Mouse (Mus musculus): Measurements from ENCODE around the gene Mpp3. TPM values are rescaled to one million over a fixed set of nuclear protein-coding genes. Genes with fewer than 3 reads are reported as not detected.

The Mpp3 gene
- polyA plus RNA-seq, 1 experiment from 2014 or later, result 3.2 TPM

DNA sequence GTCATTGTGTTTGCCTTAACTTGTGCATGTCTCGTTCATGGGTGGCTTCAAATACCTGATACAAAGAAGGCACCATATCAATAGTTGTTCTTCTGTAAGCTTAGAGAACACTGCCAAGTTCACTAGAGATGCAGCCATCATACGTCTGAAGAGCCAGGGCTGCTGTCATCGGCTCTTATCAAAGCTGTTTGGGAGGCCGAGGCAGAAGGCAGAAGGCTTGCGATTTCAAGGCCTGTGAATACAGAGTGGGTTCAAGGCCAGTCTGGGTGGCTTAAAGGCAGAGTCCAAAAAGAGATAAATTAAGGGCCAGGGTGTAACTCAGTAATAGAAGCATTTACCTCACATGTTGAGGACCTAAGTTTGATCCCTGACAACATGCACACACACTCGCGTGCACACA lies 8.1 kb upstream of the Mpp3 start:
- Histone ChIP-seq H3K36me3 (ENCODE audit: control insufficient read depth, insufficient read depth, low read length) (no peaks in the 10 kb centered on the region), H3K27ac (ENCODE audit: low read depth, low read length) (no peak overlapping the region), H3K4me1 (replicated peaks; ENCODE audit: control insufficient read depth, insufficient read depth, low read length) (no peaks in the 10 kb centered on the region), H3K4me3 (ENCODE audit: low read depth, low read length) (no peak overlapping the region), H3K27me3 (replicated peaks; ENCODE audit: control insufficient read depth, insufficient read depth, low read length) (no peaks in the 10 kb centered on the region), H3K9me3 (ENCODE audit: control insufficient read depth, low read length) (no peaks in the 10 kb centered on the region), H3K4me2 (no peak overlapping the region), H3K9ac (ENCODE audit: low read depth, low read length) (no peak overlapping the region)
- DNase-seq (ENCODE audit: low spot score), result no peak
- ATAC-seq (replicated peaks; ENCODE audit: low FRiP score), result no peak
- WGBS, result 72% methylated on average over 7 of the region's 7 CpGs

DNA sequence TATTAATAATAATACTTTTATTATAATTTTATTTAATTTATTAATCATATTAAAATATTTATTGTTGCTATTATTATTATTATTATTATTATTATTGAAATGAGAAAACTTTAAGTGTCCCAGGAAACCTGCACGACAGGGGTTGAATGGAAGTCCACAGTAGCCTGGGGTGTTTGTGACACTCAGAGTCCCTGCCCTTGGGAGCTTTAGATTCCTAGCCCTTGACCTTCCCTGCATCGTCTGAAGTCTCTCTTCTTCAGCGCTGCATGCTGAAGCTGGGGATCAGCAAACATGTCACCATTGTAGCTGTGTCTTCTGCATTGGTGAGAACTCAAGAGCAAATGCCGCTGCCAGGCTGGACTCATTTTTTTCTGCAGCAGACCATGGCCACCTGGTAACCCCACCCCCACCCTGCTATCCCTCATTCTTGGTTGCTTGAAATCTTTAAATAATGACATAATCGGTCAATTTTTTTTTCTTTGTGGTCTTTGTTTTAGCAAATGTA lies 7.2 kb upstream of the Mpp3 start:
- 82% methylated on average over 5 of the region's 5 CpGs for WGBS
- ATAC-seq (replicated peaks; ENCODE audit: low FRiP score), result no peak

DNA sequence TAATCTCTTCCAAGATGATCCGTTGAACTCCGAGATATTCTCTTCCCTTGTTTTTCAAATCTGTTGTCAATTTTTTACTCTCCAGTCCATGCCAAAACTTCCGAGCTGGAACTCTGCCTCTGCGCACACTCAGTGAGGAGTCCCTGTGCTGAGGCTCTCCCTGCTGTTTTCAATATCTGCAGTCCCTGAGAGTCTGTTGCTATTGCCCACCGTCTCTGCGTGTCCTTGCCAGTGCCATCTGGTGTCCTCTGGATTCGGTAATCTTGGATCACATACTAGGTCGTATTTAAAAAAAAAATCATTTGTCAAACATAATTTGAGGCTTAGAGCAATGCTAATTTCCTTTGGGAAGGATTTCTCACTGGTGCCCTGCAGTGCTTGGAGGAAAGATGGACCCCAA lies 6.6 kb upstream of the Mpp3 start:
- H3K9ac ChIP-seq (ENCODE audit: low read depth, low read length), result no peak overlapping the region
- H3K4me3 ChIP-seq (ENCODE audit: low read depth, low read length), result no peak overlapping the region
- no peaks in the 10 kb centered on the region for H3K9me3 ChIP-seq (ENCODE audit: control insufficient read depth, low read length)
- H3K27me3 ChIP-seq (replicated peaks; ENCODE audit: control insufficient read depth, insufficient read depth, low read length), result 0 out of 2 replicates have a peak, but pooled peaks cover 4% of the 10 kb centered on the region
- no peak overlapping the region for H3K4me2 ChIP-seq
- ATAC-seq (replicated peaks; ENCODE audit: low FRiP score), result no peak
- no peaks in the 10 kb centered on the region for H3K4me1 ChIP-seq (replicated peaks; ENCODE audit: control insufficient read depth, insufficient read depth, low read length)
- no peak overlapping the region for H3K27ac ChIP-seq (ENCODE audit: low read depth, low read length)
- WGBS, result 75% methylated on average over 8 of the region's 8 CpGs
- no peaks in the 10 kb centered on the region for H3K36me3 ChIP-seq (ENCODE audit: control insufficient read depth, insufficient read depth, low read length)
- no peak for DNase-seq (ENCODE audit: low spot score)

More for the DNA sequence above, 7.2 kb upstream of the Mpp3 start:
- Histone ChIP-seq H3K4me1 (replicated peaks; ENCODE audit: control insufficient read depth, insufficient read depth, low read length) (no peaks in the 10 kb centered on the region), H3K9me3 (ENCODE audit: control insufficient read depth, low read length) (no peaks in the 10 kb centered on the region), H3K9ac (ENCODE audit: low read depth, low read length) (no peak overlapping the region), H3K27me3 (replicated peaks; ENCODE audit: control insufficient read depth, insufficient read depth, low read length) (0 out of 2 replicates have a peak, but pooled peaks cover 4% of the 10 kb centered on the region), H3K27ac (ENCODE audit: low read depth, low read length) (no peak overlapping the region), H3K4me2 (no peak overlapping the region), H3K4me3 (ENCODE audit: low read depth, low read length) (no peak overlapping the region), H3K36me3 (ENCODE audit: control insufficient read depth, insufficient read depth, low read length) (no peaks in the 10 kb centered on the region)
- no peak for DNase-seq (ENCODE audit: low spot score)

DNA sequence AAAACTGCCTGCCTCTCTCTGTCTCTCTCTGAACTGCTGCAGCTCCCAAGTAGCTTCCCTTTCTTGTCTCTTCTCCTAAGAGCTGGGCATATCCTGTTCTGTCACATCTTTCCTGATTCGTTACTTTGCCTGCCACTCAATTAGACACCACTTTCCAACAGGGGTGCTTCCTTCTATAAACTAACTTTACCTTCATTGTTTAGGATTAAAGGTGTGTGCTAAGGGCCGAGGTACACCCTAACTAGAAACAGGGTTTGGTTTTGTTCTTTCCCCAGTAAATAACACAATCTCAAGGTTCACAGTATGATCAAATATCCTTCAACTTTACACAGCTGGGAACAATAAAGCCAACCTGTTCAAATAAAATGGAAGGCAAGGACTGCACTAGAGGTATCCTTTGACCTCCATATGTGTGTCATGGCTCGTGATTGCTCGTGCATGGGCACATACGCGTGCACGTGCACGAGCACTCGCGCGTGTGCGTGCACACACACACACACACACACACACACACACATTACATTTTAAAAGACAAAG lies 4.9 kb upstream of the Mpp3 start:
- 87% methylated on average over 12 of the region's 12 CpGs for WGBS
- DNase-seq (ENCODE audit: low spot score) (no peak), ATAC-seq (replicated peaks; ENCODE audit: low FRiP score) (no peak)
- Histone ChIP-seq H3K27ac (ENCODE audit: low read depth, low read length) (no peak overlapping the region), H3K27me3 (replicated peaks; ENCODE audit: control insufficient read depth, insufficient read depth, low read length) (peaks cover 7% of the 10 kb centered on the region; the same call in 1 of the 2 replicates), H3K36me3 (ENCODE audit: control insufficient read depth, insufficient read depth, low read length) (no peaks in the 10 kb centered on the region), H3K4me2 (no peak overlapping the region), H3K9me3 (ENCODE audit: control insufficient read depth, low read length) (no peaks in the 10 kb centered on the region), H3K4me1 (replicated peaks; ENCODE audit: control insufficient read depth, insufficient read depth, low read length) (peaks cover 5% of the 10 kb centered on the region; the same call in 1 of the 2 replicates), H3K9ac (ENCODE audit: low read depth, low read length) (no peak overlapping the region), H3K4me3 (ENCODE audit: low read depth, low read length) (no peak overlapping the region)

DNA sequence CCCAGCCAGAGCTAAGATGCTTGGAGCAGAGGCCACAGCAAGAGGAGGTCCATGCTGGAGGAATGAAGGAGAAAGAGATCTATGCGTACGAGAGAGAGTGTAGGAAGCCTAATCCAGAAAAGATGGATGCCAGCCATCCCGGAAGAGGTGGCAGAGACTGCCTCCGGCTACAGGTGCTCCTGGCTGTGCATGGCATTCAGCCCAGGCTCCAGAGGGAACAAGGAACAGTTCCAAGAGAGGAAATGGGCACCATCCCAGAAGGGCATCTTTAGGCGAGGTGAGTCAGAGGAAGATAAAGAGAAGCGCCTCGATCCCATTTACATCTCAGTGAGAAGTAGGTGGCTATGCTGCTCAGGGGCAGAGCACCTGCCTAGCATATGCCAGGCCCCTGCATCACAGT lies 2.9 kb upstream of the Mpp3 start:
- H3K36me3 ChIP-seq (ENCODE audit: control insufficient read depth, insufficient read depth, low read length), result no peaks in the 10 kb centered on the region
- no peak overlapping the region for H3K4me2 ChIP-seq
- no peak overlapping the region for H3K9ac ChIP-seq (ENCODE audit: low read depth, low read length)
- H3K4me1 ChIP-seq (replicated peaks; ENCODE audit: control insufficient read depth, insufficient read depth, low read length), result peaks cover 12% of the 10 kb centered on the region
- no peaks in the 10 kb centered on the region for H3K9me3 ChIP-seq (ENCODE audit: control insufficient read depth, low read length)
- peaks cover 27% of the 10 kb centered on the region for H3K27me3 ChIP-seq (replicated peaks; ENCODE audit: control insufficient read depth, insufficient read depth, low read length)
- H3K4me3 ChIP-seq (ENCODE audit: low read depth, low read length), result no peak overlapping the region
- DNase-seq (ENCODE audit: low spot score) (no peak), ATAC-seq (replicated peaks; ENCODE audit: low FRiP score) (no peak)
- H3K27ac ChIP-seq (ENCODE audit: low read depth, low read length), result no peak overlapping the region
- WGBS, result 76% methylated on average over 7 of the region's 7 CpGs

DNA sequence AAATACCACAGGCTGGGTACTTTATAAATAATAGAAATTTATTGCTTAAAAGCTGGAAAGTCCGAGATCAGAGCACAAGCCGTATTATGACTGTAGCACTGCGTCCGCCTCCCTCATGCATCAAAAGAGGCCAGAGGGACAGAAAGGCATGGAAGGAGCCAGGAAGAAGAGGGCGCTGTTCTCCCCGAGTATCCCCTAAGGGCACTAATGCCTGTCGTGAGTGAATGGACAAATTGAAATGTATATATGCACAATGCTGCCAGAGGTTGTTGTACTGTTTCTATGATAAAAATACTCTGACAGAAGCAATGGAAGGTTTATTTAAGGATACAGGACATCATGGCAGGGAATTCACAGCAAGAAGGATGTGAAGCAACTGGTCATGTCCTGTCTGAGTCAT lies 1.7 kb upstream of the Mpp3 start:
- H3K4me3 ChIP-seq (ENCODE audit: low read depth, low read length), result no peak overlapping the region
- H3K36me3 ChIP-seq (ENCODE audit: control insufficient read depth, insufficient read depth, low read length), result no peaks in the 10 kb centered on the region
- WGBS, result 46% methylated on average over 7 of the region's 7 CpGs
- no peak overlapping the region for H3K9ac ChIP-seq (ENCODE audit: low read depth, low read length)
- no peak for ATAC-seq (replicated peaks; ENCODE audit: low FRiP score)
- no peak overlapping the region for H3K27ac ChIP-seq (ENCODE audit: low read depth, low read length)
- peaks cover 12% of the 10 kb centered on the region for H3K4me1 ChIP-seq (replicated peaks; ENCODE audit: control insufficient read depth, insufficient read depth, low read length)
- no peak overlapping the region for H3K4me2 ChIP-seq
- peaks cover 39% of the 10 kb centered on the region for H3K27me3 ChIP-seq (replicated peaks; ENCODE audit: control insufficient read depth, insufficient read depth, low read length)
- no peak for DNase-seq (ENCODE audit: low spot score)
- H3K9me3 ChIP-seq (ENCODE audit: control insufficient read depth, low read length), result no peaks in the 10 kb centered on the region

DNA sequence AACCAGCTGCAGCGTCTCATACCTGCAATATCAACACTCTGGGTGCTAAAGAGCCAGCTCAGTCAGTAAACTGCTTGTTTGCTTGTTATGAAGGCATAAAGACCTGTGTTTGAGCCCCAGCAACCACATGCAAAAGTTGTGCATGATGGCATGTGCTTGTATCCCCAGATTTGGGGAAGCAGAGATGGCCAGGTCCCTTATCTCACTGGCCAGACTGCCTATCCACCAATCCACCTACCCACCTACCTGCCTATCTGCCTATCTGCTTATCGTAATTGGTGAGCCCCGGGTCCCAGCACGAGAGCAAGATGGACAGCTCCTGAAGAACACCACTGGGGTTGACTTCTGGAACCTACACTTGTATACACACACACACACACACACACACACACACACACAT lies 1.0 kb upstream of the Mpp3 start:
- DNase-seq (ENCODE audit: low spot score), result no peak
- H3K27me3 ChIP-seq (replicated peaks; ENCODE audit: control insufficient read depth, insufficient read depth, low read length), result peaks cover 39% of the 10 kb centered on the region
- 44% methylated on average over 4 of the region's 4 CpGs for WGBS

DNA sequence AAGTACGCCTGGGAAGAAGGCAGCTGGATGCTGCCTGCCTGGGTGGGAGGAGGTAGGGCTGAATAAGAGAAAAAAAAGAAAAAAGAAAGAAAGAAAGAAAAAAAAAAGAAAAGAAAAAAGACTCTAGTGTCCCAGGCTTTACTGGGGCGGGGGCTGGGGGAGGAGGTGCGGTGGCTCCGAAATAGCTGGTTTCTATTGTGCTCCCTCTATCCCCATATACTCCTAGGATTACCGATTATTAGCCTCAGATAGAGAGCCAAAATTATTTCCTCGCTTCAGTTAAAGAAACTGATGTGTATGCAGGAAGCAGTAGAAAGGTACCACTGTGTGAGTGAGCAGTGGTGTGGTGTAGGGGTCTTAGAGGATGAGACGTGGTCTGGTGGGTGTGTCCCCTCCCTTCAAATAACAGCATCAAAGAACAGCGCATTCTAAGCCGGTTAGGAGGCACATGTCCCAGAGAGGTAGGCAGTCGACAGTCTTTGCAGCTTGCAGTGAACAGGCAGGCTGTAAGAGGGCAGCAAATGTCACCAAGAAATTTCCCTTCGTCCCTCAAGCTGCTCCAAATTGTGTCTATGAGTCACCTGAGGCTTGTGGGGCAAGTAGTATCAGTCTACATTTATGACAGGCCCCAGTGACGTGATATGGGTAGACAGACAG lies 772 bp downstream of the Mpp3 start:
- peak overlapping the region; percentile 60 for H3K4me3 ChIP-seq (ENCODE audit: low read depth, low read length)
- peaks cover 49% of the 10 kb centered on the region for H3K27me3 ChIP-seq (replicated peaks; ENCODE audit: control insufficient read depth, insufficient read depth, low read length)
- ATAC-seq (replicated peaks; ENCODE audit: low FRiP score), result no peak
- WGBS, result 12% methylated on average over 12 of the region's 12 CpGs
- no peaks in the 10 kb centered on the region for H3K36me3 ChIP-seq (ENCODE audit: control insufficient read depth, insufficient read depth, low read length)
- peak overlapping the region; percentile 85 for H3K4me2 ChIP-seq
- H3K27ac ChIP-seq (ENCODE audit: low read depth, low read length), result no peak overlapping the region
- H3K4me1 ChIP-seq (replicated peaks; ENCODE audit: control insufficient read depth, insufficient read depth, low read length), result peaks cover 12% of the 10 kb centered on the region
- no peak for DNase-seq (ENCODE audit: low spot score)
- H3K9me3 ChIP-seq (ENCODE audit: control insufficient read depth, low read length), result no peaks in the 10 kb centered on the region
- H3K9ac ChIP-seq (ENCODE audit: low read depth, low read length), result peak overlapping the region; percentile 54; the same call in 1 of the 2 replicates

More for the DNA sequence above, 1.0 kb upstream of the Mpp3 start:
- Histone ChIP-seq H3K9ac (ENCODE audit: low read depth, low read length) (no peak overlapping the region), H3K4me3 (ENCODE audit: low read depth, low read length) (no peak overlapping the region), H3K36me3 (ENCODE audit: control insufficient read depth, insufficient read depth, low read length) (no peaks in the 10 kb centered on the region), H3K4me1 (replicated peaks; ENCODE audit: control insufficient read depth, insufficient read depth, low read length) (peaks cover 12% of the 10 kb centered on the region), H3K27ac (ENCODE audit: low read depth, low read length) (no peak overlapping the region), H3K9me3 (ENCODE audit: control insufficient read depth, low read length) (no peaks in the 10 kb centered on the region), H3K4me2 (no peak overlapping the region)
- no peak for ATAC-seq (replicated peaks; ENCODE audit: low FRiP score)

Data from liver, embryonic 11.5 days (tissue).